Mouse (Mus musculus): Measurements from ENCODE around the gene Ddah2. TPM values are rescaled to one million over a fixed set of nuclear protein-coding genes. Genes with fewer than 3 reads are reported as not detected.

The Ddah2 gene
- polyA plus RNA-seq, 1 experiment from 2014 or later: 330 TPM

- Histone ChIP-seq H3K27ac (peak overlapping the region; percentile 49), H3K27me3 (no peaks in the 10 kb centered on the region), H3K4me3 (no peak overlapping the region), H3K4me1 (peaks cover 20% of the 10 kb centered on the region), H3K9me3 (no peaks in the 10 kb centered on the region), H3K36me3 (peaks cover under 1% of the 10 kb centered on the region; the same call in 1 of the 2 replicates), H3K4me2 (peak overlapping the region; percentile 32), H3K9ac (no peak overlapping the region)
- 9% methylated on average over 16 of the region's 17 CpGs for WGBS
- no peak for ATAC-seq (ENCODE audit: borderline replicate concordance, extremely low read depth, low FRiP score, low TSS enrichment)
Measured at GRCm38 (mm10) chr17:35021163-35021808, 37.5 kb upstream of the Ddah2 start.

GRCm38 (mm10) chr17:35021842-35022477, 36.9 kb upstream of the Ddah2 start:
- 37% methylated on average over 6 of the region's 6 CpGs for WGBS
- H3K36me3 ChIP-seq: no peaks in the 10 kb centered on the region
- H3K4me1 ChIP-seq: peaks cover 25% of the 10 kb centered on the region
- no peaks in the 10 kb centered on the region for H3K27me3 ChIP-seq
- H3K4me2 ChIP-seq: peak overlapping the region; percentile 32; the same call in 1 of the 2 replicates
- peak overlapping the region; percentile 49 for H3K27ac ChIP-seq
- H3K9me3 ChIP-seq: no peaks in the 10 kb centered on the region
- no peak overlapping the region for H3K9ac ChIP-seq
- ATAC-seq (ENCODE audit: borderline replicate concordance, extremely low read depth, low FRiP score, low TSS enrichment): no peak
- no peak overlapping the region for H3K4me3 ChIP-seq

- Histone ChIP-seq H3K27ac (peak overlapping the region; percentile 49), H3K36me3 (no peaks in the 10 kb centered on the region), H3K9me3 (no peaks in the 10 kb centered on the region), H3K4me3 (no peak overlapping the region), H3K4me1 (peaks cover 30% of the 10 kb centered on the region), H3K9ac (no peak overlapping the region), H3K27me3 (no peaks in the 10 kb centered on the region), H3K4me2 (no peak overlapping the region)
- ATAC-seq (ENCODE audit: borderline replicate concordance, extremely low read depth, low FRiP score, low TSS enrichment): no peak
- WGBS: 89% methylated on average over 8 of the region's 8 CpGs
Measured at GRCm38 (mm10) chr17:35022541-35023060, 36.2 kb upstream of the Ddah2 start.

- 79% methylated on average over 5 of the region's 5 CpGs for WGBS
- no peak overlapping the region for H3K4me2 ChIP-seq
- H3K9me3 ChIP-seq: no peaks in the 10 kb centered on the region
- H3K27ac ChIP-seq: no peak overlapping the region
- H3K4me1 ChIP-seq: peaks cover 33% of the 10 kb centered on the region
- H3K27me3 ChIP-seq: no peaks in the 10 kb centered on the region
- H3K36me3 ChIP-seq: no peaks in the 10 kb centered on the region
- no peak for ATAC-seq (ENCODE audit: borderline replicate concordance, extremely low read depth, low FRiP score, low TSS enrichment)
- no peak overlapping the region for H3K4me3 ChIP-seq
- H3K9ac ChIP-seq: no peak overlapping the region
Measured at GRCm38 (mm10) chr17:35023221-35023620, 35.6 kb upstream of the Ddah2 start.

GRCm38 (mm10) chr17:35023756-35024155, 35.1 kb upstream of the Ddah2 start:
- Histone ChIP-seq H3K36me3 (no peaks in the 10 kb centered on the region), H3K4me1 (peaks cover 33% of the 10 kb centered on the region), H3K27me3 (no peaks in the 10 kb centered on the region), H3K4me2 (no peak overlapping the region), H3K27ac (no peak overlapping the region), H3K9me3 (no peaks in the 10 kb centered on the region), H3K4me3 (no peak overlapping the region), H3K9ac (no peak overlapping the region)
- no peak for ATAC-seq (ENCODE audit: borderline replicate concordance, extremely low read depth, low FRiP score, low TSS enrichment)
- 63% methylated on average over 4 of the region's 4 CpGs for WGBS

- Histone ChIP-seq H3K4me1 (peaks cover 33% of the 10 kb centered on the region), H3K27me3 (no peaks in the 10 kb centered on the region), H3K4me2 (no peak overlapping the region), H3K9ac (no peak overlapping the region), H3K4me3 (no peak overlapping the region), H3K9me3 (no peaks in the 10 kb centered on the region), H3K27ac (no peak overlapping the region), H3K36me3 (no peaks in the 10 kb centered on the region)
- ATAC-seq (ENCODE audit: borderline replicate concordance, extremely low read depth, low FRiP score, low TSS enrichment): no peak
- 53% methylated on average over 12 of the region's 13 CpGs for WGBS
Measured at GRCm38 (mm10) chr17:35024261-35024660, 34.6 kb upstream of the Ddah2 start.

GRCm38 (mm10) chr17:35024691-35025488, 33.9 kb upstream of the Ddah2 start:
- no peak overlapping the region for H3K4me3 ChIP-seq
- H3K36me3 ChIP-seq: no peaks in the 10 kb centered on the region
- H3K27ac ChIP-seq: no peak overlapping the region
- H3K4me2 ChIP-seq: no peak overlapping the region
- no peak for ATAC-seq (ENCODE audit: borderline replicate concordance, extremely low read depth, low FRiP score, low TSS enrichment)
- no peak overlapping the region for H3K9ac ChIP-seq
- no peaks in the 10 kb centered on the region for H3K9me3 ChIP-seq
- peaks cover 35% of the 10 kb centered on the region for H3K4me1 ChIP-seq
- H3K27me3 ChIP-seq: no peaks in the 10 kb centered on the region
- WGBS: 45% methylated on average over 6 of the region's 10 CpGs

GRCm38 (mm10) chr17:35026206-35026605, 32.6 kb upstream of the Ddah2 start:
- Histone ChIP-seq H3K27me3 (no peaks in the 10 kb centered on the region), H3K27ac (no peak overlapping the region; the same call in 1 of the 2 replicates), H3K4me1 (peaks cover 36% of the 10 kb centered on the region), H3K36me3 (no peaks in the 10 kb centered on the region), H3K9ac (0 out of 2 replicates have a peak overlapping the region, but pooled peaks have one; percentile 4), H3K9me3 (no peaks in the 10 kb centered on the region), H3K4me2 (no peak overlapping the region), H3K4me3 (no peak overlapping the region)
- ATAC-seq (ENCODE audit: borderline replicate concordance, extremely low read depth, low FRiP score, low TSS enrichment): no peak
- WGBS: 72% methylated on average over 5 of the region's 5 CpGs

GRCm38 (mm10) chr17:35027277-35028068, 31.4 kb upstream of the Ddah2 start, which contains the start of gene Sapcd1:
Gene Sapcd1 (minus strand): TSS chr17:35028016.
- no peak within 1 kb of the TSS for H3K9ac ChIP-seq
- no peak within 1 kb of the TSS for H3K27ac ChIP-seq
- no peaks in the 10 kb centered on the region for H3K36me3 ChIP-seq
- H3K4me3 ChIP-seq: 0 out of 2 replicates have a peak within 1 kb of the TSS, but pooled peaks have one; percentile 14
- H3K9me3 ChIP-seq: no peaks in the 10 kb centered on the region
- WGBS: 36% methylated on average over 13 of the region's 13 CpGs
- peaks cover 27% of the 10 kb centered on the region for H3K4me1 ChIP-seq
- no peaks in the 10 kb centered on the region for H3K27me3 ChIP-seq
- ATAC-seq (ENCODE audit: borderline replicate concordance, extremely low read depth, low FRiP score, low TSS enrichment): peak; percentile 66; the same call in 1 of the 2 replicates
- peak within 1 kb of the TSS; percentile 38 for H3K4me2 ChIP-seq

GRCm38 (mm10) chr17:35028315-35028714, 30.5 kb upstream of the Ddah2 start:
- Histone ChIP-seq H3K4me1 (peaks cover 27% of the 10 kb centered on the region), H3K9me3 (no peaks in the 10 kb centered on the region), H3K27me3 (no peaks in the 10 kb centered on the region), H3K9ac (no peak overlapping the region), H3K36me3 (no peaks in the 10 kb centered on the region), H3K4me2 (no peak overlapping the region), H3K4me3 (no peak overlapping the region), H3K27ac (no peak overlapping the region)
- 75% methylated on average over 2 of the region's 2 CpGs for WGBS
- no peak for ATAC-seq (ENCODE audit: borderline replicate concordance, extremely low read depth, low FRiP score, low TSS enrichment)
